Mouse (Mus musculus) thymus, adult 2 months (tissue): ENCODE measurements around the gene Cldn4.

Experiments used
- CTCF ChIP-seq: fragments of 200-500 bp; IDR thresholded peaks from 2 replicates; pipeline ENCODE4 v1.5.1; 2012; ENCODE audit warnings: mild to moderate bottlenecking, control low read depth, low read length, moderate library complexity, borderline replicate concordance; ENCODE audit not compliant: control insufficient read depth, poor library complexity, insufficient read depth; ENCODE audit errors: extremely low read depth
- POLR2A ChIP-seq: fragments of 200-500 bp; IDR thresholded peaks from 2 replicates; pipeline ENCODE4 v1.6.1; 2012; ENCODE audit warnings: mild to moderate bottlenecking, low read length, control low read depth, moderate library complexity; ENCODE audit not compliant: control insufficient read depth, poor library complexity, insufficient read depth; ENCODE audit errors: extremely low read depth

DNA sequence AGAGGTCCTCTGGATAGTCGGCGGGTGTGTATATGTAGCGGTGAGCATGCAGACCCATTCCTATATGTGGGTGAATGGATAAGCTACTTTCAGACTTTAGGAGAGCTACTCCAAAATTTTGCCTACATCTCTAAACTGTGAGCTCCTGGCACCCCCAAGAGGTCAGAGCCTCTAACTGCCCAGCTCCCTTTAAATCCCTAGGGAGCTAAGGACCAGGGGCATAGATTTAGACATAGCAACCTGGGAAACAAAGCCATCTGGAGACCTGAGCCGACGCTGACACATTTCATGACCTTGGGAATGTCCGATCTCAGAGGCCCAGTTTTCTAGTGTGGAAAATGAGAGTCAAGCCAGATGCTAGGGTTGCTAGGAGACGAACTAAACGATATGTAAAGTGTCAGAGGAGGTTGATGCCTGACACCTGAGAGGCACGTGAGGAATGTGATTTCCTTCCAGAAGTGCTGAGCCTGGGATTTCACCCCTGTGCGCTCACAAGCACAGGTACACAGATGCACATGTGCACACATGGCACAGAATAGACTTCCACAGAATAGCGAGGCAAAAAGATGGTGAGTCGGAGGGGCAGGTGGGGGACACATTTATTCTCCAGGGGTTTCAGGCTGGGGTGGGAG, 45.6 kb downstream of the Cldn4 start:
- TF ChIP-seq POLR2A, result no peak
- no peak for TF ChIP-seq CTCF
